Mouse (Mus musculus) forebrain, postnatal 0 days (tissue): ENCODE measurements around the gene Stk16. TPM values are rescaled to one million over a fixed set of nuclear protein-coding genes. Genes with fewer than 3 reads are reported as not detected.

Experiments used
- ATAC-seq: fragments of 200-750 bp; cut with Nextera tagmentation; 2 replicates; pipeline ENCODE4 v1.8.0; 2017; ENCODE audit warnings: mild to moderate bottlenecking, moderate library complexity
- DNase-seq: peaks from one replicate; pipeline ENCODE4 v3.0.0-alpha.2; 2015
- H3K27ac ChIP-seq: fragments of 300-500 bp; sonication (generic); 2 replicates; pipeline ENCODE4 v1.5.1; 2014; ENCODE audit warnings: low read depth, mild to moderate bottlenecking, antibody characterized with exemption, low read length, moderate library complexity, mixed read lengths
- H3K27me3 ChIP-seq: fragments of 300-500 bp; sonication (generic); 2 replicates; pipeline ENCODE4 v1.6.1; 2014; ENCODE audit warnings: mild to moderate bottlenecking, low read length, mixed read lengths; ENCODE audit not compliant: insufficient read depth
- H3K36me3 ChIP-seq: fragments of 300-500 bp; sonication (generic); 2 replicates; pipeline ENCODE4 v1.6.1; 2014; ENCODE audit warnings: mild to moderate bottlenecking, moderate library complexity; ENCODE audit not compliant: insufficient read depth
- H3K4me1 ChIP-seq: fragments of 300-500 bp; sonication (generic); 2 replicates; pipeline ENCODE4 v1.6.1; 2014; ENCODE audit warnings: antibody characterized with exemption; ENCODE audit not compliant: insufficient read depth
- H3K4me2 ChIP-seq: fragments of 300-500 bp; sonication (generic); 2 replicates; pipeline ENCODE4 v1.6.1; 2014; ENCODE audit warnings: low read depth, mild to moderate bottlenecking, moderate library complexity
- H3K4me3 ChIP-seq: fragments of 300-500 bp; sonication (generic); 2 replicates; pipeline ENCODE4 v1.5.1; 2014; ENCODE audit warnings: low read depth, low read length, mixed read lengths
- H3K9ac ChIP-seq: fragments of 300-500 bp; sonication (generic); 2 replicates; pipeline ENCODE4 v1.6.1; 2014; ENCODE audit warnings: mild to moderate bottlenecking
- H3K9me3 ChIP-seq: fragments of 300-500 bp; sonication (generic); 2 replicates; pipeline ENCODE4 v1.6.1; 2016; ENCODE audit warnings: low read length
- CTCF ChIP-seq: sonication (generic); IDR thresholded peaks from 2 replicates; pipeline ENCODE4 v1.5.1; 2016; ENCODE audit warnings: antibody characterized with exemption, control low read depth, low read depth
- WGBS: fragments of 180-500 bp; shearing (Covaris S2); extraction: QIAGEN DNeasy Blood & Tissue Kit; methylation state at CpG from one replicate; pipeline ENCODE4 v1.1.7; 2014; 5-methylcytosine and 5-hydroxymethylcytosine counted together
- polyA plus RNA-seq: library from polyadenylated mRNA; unstranded; fragments of >200 nt; fragmentation: Nextera tagmentation; extraction: Ambion mirVana; gene quantifications from 2 replicates; pipeline ENCODE4 v1.2.1, GENCODE M21; 2015
- total RNA-seq: library from RNA; depleted of rRNA; stranded (reverse); fragments of >200 nt; gene quantifications from 2 replicates; pipeline ENCODE4 v1.2.3, GENCODE M21; 2014

Gene Stk16
- total and polyA plus RNA-seq, 2 experiments from 2014 or later: 102 TPM

GRCm38 (mm10) chr1:75234606-75235005 lies 24.0 kb downstream of the Stk16 start:
- H3K4me3 ChIP-seq: no peak overlapping the region
- ATAC-seq: peak; percentile 67
- H3K27ac ChIP-seq: no peak overlapping the region
- H3K9me3 ChIP-seq: no peaks in the 10 kb centered on the region
- no peaks in the 10 kb centered on the region for H3K27me3 ChIP-seq
- H3K4me2 ChIP-seq: peak overlapping the region; percentile 6; the same call in 1 of the 2 replicates
- TF ChIP-seq CTCF: peak; percentile 74
- WGBS: 2% methylated on average over 8 of the region's 8 CpGs
- 0 out of 2 replicates have a peak, but pooled peaks cover 9% of the 10 kb centered on the region for H3K4me1 ChIP-seq
- no peak overlapping the region for H3K9ac ChIP-seq
- H3K36me3 ChIP-seq: 0 out of 2 replicates have a peak, but pooled peaks cover 2% of the 10 kb centered on the region
- peak; percentile 78 for DNase-seq

DNA sequence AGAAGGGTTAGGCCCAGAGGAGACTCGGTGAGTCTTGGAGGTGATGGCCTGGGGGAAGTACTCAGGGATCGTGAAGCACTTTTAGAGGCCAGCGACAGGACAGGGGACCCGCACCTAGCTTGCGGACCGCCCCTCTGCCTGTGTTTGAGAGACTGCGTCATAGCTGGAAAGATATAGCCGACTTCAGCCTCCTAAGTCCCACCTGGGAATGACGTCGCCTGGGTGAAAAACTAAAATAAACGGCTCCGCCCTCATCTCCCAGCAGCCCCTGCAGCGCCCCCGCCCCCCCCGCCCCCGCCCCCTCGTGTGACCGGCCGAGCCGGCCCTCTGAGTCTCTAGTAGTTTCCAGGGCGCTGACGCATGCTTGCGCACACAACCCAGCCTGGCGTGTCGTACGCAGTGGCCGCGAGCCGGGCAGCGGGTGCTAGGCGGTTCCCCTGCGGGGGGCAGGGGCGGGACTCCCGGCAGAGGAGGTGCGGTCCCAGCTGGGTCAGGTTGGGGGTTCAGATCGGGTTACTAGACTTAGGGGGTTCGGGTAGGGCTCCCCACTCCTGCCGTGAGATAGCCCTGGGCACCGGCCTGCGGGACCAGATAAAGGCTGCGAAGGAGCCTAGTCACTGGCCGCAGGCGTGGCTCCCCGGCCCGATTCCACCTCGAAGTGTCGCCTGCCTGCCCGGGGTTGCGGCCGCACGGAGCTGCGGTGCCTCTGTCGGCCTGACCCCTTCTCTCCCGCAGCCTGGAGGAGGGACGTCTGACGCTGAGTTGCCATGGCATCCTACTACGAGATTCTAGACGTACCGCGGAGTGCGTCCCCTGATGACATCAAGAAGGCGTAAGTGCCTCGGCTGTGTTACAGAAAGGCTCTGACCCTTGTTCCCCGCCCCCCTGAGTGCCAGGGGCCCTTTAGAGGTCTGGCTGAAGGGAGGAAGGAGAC lies 25.7 kb downstream of the Stk16 start, which contains the start of gene Dnajb2:
Gene Dnajb2 (plus strand): TSS at position 290 of the 934 bp plus-strand sequence.
- DNase-seq: peak; percentile 83
- peak within 1 kb of the TSS; percentile 85 for H3K27ac ChIP-seq
- H3K9me3 ChIP-seq: no peaks in the 10 kb centered on the region
- H3K36me3 ChIP-seq: peaks cover 10% of the 10 kb centered on the region; the same call in 1 of the 2 replicates
- WGBS: 5% methylated on average over 64 of the region's 64 CpGs
- H3K9ac ChIP-seq: peak within 1 kb of the TSS; percentile 80
- peak within 1 kb of the TSS; percentile 84 for H3K4me2 ChIP-seq
- peak within 1 kb of the TSS; percentile 69 for H3K4me3 ChIP-seq
- TF ChIP-seq CTCF: 0 out of 2 replicates have a peak, but pooled peaks have one; percentile 2
- peak; percentile 92 for ATAC-seq
- no peaks in the 10 kb centered on the region for H3K27me3 ChIP-seq
- 0 out of 2 replicates have a peak, but pooled peaks cover 9% of the 10 kb centered on the region for H3K4me1 ChIP-seq

DNA sequence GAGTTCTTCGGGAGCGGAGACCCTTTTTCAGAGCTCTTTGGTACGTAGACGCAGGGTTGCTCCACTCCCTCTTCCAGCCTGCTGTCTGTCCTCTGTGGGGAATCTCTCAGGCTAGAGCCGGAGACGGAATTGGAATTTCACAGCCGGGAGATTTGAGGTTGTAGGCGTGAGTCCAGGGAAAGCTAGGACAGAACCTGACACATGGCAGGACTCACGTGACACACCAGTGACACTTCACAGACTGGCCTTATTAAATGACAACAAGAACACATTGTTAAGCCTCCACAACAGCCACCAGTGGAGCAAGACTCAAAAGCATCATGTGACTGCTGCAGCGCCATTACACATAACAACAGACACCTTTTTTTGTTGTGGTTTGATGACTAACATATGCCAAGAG lies 29.0 kb downstream of the Stk16 start:
- Histone ChIP-seq H3K9ac (no peak overlapping the region), H3K4me1 (0 out of 2 replicates have a peak, but pooled peaks cover 9% of the 10 kb centered on the region), H3K9me3 (no peaks in the 10 kb centered on the region), H3K4me3 (no peak overlapping the region), H3K27me3 (no peaks in the 10 kb centered on the region), H3K36me3 (peaks cover 23% of the 10 kb centered on the region), H3K27ac (no peak overlapping the region), H3K4me2 (no peak overlapping the region)
- TF ChIP-seq CTCF: no peak
- no peak for ATAC-seq
- WGBS: 84% methylated on average over 10 of the region's 10 CpGs
- DNase-seq: no peak

DNA sequence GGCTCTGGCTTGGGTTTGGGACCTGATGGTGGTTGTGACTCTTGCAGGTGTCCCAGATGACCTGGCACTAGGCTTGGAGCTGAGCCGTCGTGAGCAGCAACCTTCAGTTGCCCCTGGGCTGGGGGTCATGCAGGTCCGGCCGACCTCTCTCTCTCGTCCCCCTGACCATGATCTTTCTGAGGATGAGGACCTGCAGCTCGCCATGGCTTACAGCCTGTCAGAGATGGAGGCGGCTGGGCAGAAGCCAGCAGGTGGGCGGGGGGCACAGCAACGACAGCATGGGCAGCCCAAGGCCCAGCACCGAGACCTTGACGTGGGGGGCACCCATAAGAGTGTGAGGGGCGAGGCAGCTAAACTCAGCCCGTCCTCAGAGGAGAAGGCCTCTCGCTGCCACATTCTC lies 32.8 kb downstream of the Stk16 start:
- no peaks in the 10 kb centered on the region for H3K27me3 ChIP-seq
- DNase-seq (no peak), ATAC-seq (no peak)
- no peaks in the 10 kb centered on the region for H3K4me1 ChIP-seq
- no peak for TF ChIP-seq CTCF
- H3K4me2 ChIP-seq: no peak overlapping the region
- H3K9me3 ChIP-seq: no peaks in the 10 kb centered on the region
- 86% methylated on average over 14 of the region's 14 CpGs for WGBS
- H3K36me3 ChIP-seq: peaks cover 23% of the 10 kb centered on the region
- no peak overlapping the region for H3K4me3 ChIP-seq
- no peak overlapping the region for H3K9ac ChIP-seq
- H3K27ac ChIP-seq: no peak overlapping the region

GRCm38 (mm10) chr1:75244175-75244826 lies 33.7 kb downstream of the Stk16 start:
- TF ChIP-seq CTCF: no peak
- 89% methylated on average over 12 of the region's 12 CpGs for WGBS
- no peaks in the 10 kb centered on the region for H3K27me3 ChIP-seq
- peaks cover 23% of the 10 kb centered on the region for H3K36me3 ChIP-seq
- H3K27ac ChIP-seq: no peak overlapping the region
- no peak overlapping the region for H3K4me3 ChIP-seq
- no peak overlapping the region for H3K9ac ChIP-seq
- ATAC-seq (no peak), DNase-seq (no peak)
- no peaks in the 10 kb centered on the region for H3K9me3 ChIP-seq
- H3K4me1 ChIP-seq: no peaks in the 10 kb centered on the region
- H3K4me2 ChIP-seq: no peak overlapping the region

GRCm38 (mm10) chr1:75244836-75245235 lies 34.2 kb downstream of the Stk16 start:
- WGBS: 17% methylated on average over 4 of the region's 4 CpGs

More at GRCm38 (mm10) chr1:75244836-75245235, 34.2 kb downstream of the Stk16 start:
- Histone ChIP-seq H3K4me2 (no peak overlapping the region), H3K9me3 (no peaks in the 10 kb centered on the region), H3K36me3 (peaks cover 19% of the 10 kb centered on the region), H3K27me3 (no peaks in the 10 kb centered on the region), H3K27ac (no peak overlapping the region), H3K9ac (no peak overlapping the region), H3K4me3 (no peak overlapping the region), H3K4me1 (no peaks in the 10 kb centered on the region)
- no peak for TF ChIP-seq CTCF
- peak; percentile 90 for ATAC-seq
- DNase-seq: peak; percentile 81
